Mouse (Mus musculus) E14TG2a.4 (cell line): ENCODE data around the gene Nol9.

ENCODE experiments used
- CTCF ChIP-seq: conservative IDR thresholded peaks from 2 replicates; pipeline ENCODE4 v1.5.1; 2014; ENCODE audit warnings: low read length
- NANOG ChIP-seq: IDR thresholded peaks from 2 replicates; pipeline ENCODE4 v1.6.1; 2014; ENCODE audit warnings: borderline replicate concordance, low read length, mixed read lengths
- POU5F1 ChIP-seq: IDR thresholded peaks from 2 replicates; pipeline ENCODE4 v1.6.1; 2014; ENCODE audit warnings: low read length, borderline replicate concordance

DNA sequence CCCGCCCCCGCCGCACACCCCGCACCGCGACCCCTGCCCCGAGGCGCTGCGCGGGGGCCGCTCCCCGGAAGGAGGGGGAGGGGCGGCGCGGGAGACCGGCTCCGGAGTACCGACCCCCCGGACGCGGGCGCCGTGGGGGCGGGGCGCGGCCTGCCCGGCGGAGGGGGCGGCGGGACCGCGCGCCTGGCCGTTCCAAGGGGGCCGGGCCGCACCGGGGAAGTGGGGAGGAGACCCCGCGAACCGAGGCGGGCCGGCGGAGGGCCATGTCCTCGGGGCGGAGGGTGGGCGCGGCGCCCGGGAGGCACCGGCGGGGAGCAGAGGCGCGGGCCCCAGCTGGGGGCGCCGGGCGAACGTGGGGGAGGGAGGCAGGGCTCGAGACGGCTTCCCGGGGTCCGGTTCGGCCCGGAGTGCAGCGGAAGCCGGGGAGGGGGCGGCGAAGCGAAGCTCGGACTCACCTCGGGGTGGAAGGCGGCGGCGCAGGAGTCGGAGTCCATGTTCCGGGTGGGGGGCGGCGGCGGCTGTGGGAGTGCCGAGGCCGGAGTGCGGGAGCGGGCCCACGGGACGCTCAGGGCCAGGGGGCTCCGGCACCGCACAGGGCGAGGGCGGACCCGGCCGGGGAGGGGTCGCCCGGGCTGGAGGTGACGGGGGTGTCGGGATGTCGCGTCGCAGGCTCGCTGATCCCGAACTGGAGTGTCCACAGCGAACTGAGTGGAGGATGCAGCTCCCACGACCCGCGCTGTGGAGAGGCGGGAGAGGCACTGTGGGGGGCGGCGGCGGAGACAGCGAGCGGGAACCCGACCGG is 43.5 kb upstream of the Nol9 start:
- TF ChIP-seq CTCF (no peak), POU5F1 (no peak), NANOG (no peak)
